Mouse (Mus musculus) neural tube, embryonic 11.5 days (tissue): ENCODE data around the gene Pex1. TPM values are rescaled to one million over a fixed set of nuclear protein-coding genes. Genes with fewer than 3 reads are reported as not detected.

Experiments used
- ATAC-seq: fragments of 200-750 bp; cut with Nextera tagmentation; 2 replicates; pipeline ENCODE4 v1.8.0; 2017; ENCODE audit warnings: moderate number of reproducible peaks, mild to moderate bottlenecking, moderate TSS enrichment, moderate library complexity; ENCODE audit not compliant: insufficient read depth, low FRiP score, low TSS enrichment
- DNase-seq: peaks from one replicate; pipeline ENCODE4 v3.0.0-alpha.2; 2015; ENCODE audit warnings: low spot score
- H3K27ac ChIP-seq: fragments of 300-500 bp; sonication (generic); 2 replicates; pipeline ENCODE4 v1.5.1; 2014; ENCODE audit warnings: low read depth, mild to moderate bottlenecking, low read length
- H3K27me3 ChIP-seq: fragments of 300-500 bp; sonication (generic); 2 replicates; pipeline ENCODE4 v1.6.1; 2014; ENCODE audit warnings: mild to moderate bottlenecking, low read length, mixed read lengths; ENCODE audit not compliant: control insufficient read depth, insufficient read depth
- H3K36me3 ChIP-seq: fragments of 300-500 bp; sonication (generic); 2 replicates; pipeline ENCODE4 v1.6.1; 2014; ENCODE audit warnings: mild to moderate bottlenecking, low read length, moderate library complexity, mixed read lengths; ENCODE audit not compliant: control insufficient read depth, insufficient read depth
- H3K4me1 ChIP-seq: fragments of 300-500 bp; sonication (generic); 2 replicates; pipeline ENCODE4 v1.6.1; 2014; ENCODE audit warnings: low read length, mixed read lengths; ENCODE audit not compliant: control insufficient read depth, insufficient read depth
- H3K4me2 ChIP-seq: fragments of 300-500 bp; sonication (generic); 2 replicates; pipeline ENCODE4 v1.6.1; 2014; ENCODE audit warnings: low read depth, mild to moderate bottlenecking, moderate library complexity
- H3K4me3 ChIP-seq: fragments of 300-500 bp; sonication (generic); 2 replicates; pipeline ENCODE4 v1.5.1; 2014; ENCODE audit warnings: low read depth, low read length
- H3K9ac ChIP-seq: fragments of 300-500 bp; sonication (generic); 2 replicates; pipeline ENCODE4 v1.6.1; 2014; ENCODE audit warnings: mild to moderate bottlenecking, low read length
- H3K9me3 ChIP-seq: fragments of 300-500 bp; sonication (generic); 2 replicates; pipeline ENCODE4 v1.6.1; 2016; ENCODE audit warnings: low read length; ENCODE audit not compliant: control insufficient read depth
- WGBS: fragments of 180-500 bp; shearing (Covaris S2); extraction: QIAGEN DNeasy Blood & Tissue Kit; methylation state at CpG from one replicate; pipeline ENCODE4 v1.1.7; 2014; 5-methylcytosine and 5-hydroxymethylcytosine counted together
- polyA plus RNA-seq: library from polyadenylated mRNA; unstranded; fragments of >200 nt; fragmentation: Nextera tagmentation; extraction: Ambion mirVana; gene quantifications from 2 replicates; pipeline ENCODE4 v1.2.1, GENCODE M21; 2014

Pex1 gene
- 14.7 and 17.0 TPM in 2 replicates for polyA plus RNA-seq

GRCm38 (mm10) chr5:3595693-3596398 is at the start of gene Pex1:
Gene Pex1 (plus strand): TSS chr5:3596066.
- Histone ChIP-seq H3K27me3 (no peaks in the 10 kb centered on the region), H3K9ac (peak within 1 kb of the TSS; percentile 76), H3K9me3 (no peaks in the 10 kb centered on the region), H3K4me3 (peak within 1 kb of the TSS; percentile 80), H3K4me1 (peaks cover 7% of the 10 kb centered on the region), H3K27ac (0 out of 2 replicates have a peak within 1 kb of the TSS, but pooled peaks have one; percentile 20), H3K36me3 (no peaks in the 10 kb centered on the region), H3K4me2 (peak within 1 kb of the TSS; percentile 74)
- ATAC-seq (peak; percentile 98), DNase-seq (peak; percentile 95)
- under 1% methylated on average over 50 of the region's 50 CpGs for WGBS

DNA sequence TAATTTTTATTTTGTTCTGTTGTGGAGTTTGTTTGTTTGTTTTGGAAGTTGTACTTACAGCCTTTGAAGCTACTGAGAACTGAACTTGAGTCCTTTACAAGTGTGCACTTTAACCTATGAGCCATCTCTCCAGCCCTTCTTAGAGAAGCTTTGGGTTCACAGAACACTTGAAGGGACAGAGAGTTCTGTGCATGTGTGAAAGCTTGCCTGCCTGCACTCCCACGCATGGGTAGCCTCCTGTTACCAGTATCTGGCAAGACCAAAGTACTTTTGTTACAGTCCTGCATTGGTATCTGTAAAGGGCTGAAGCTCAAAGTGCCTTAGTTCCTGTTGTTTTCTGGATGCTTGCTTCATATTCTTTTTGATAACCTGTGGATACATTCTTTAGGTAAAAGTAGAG is 49.6 kb upstream of the Pex1 start:
- H3K36me3 ChIP-seq = no peaks in the 10 kb centered on the region
- H3K9ac ChIP-seq = no peak overlapping the region
- H3K4me2 ChIP-seq = no peak overlapping the region
- no peaks in the 10 kb centered on the region for H3K9me3 ChIP-seq
- WGBS = 96% methylated on average over 1 of the region's 1 CpGs
- no peak overlapping the region for H3K27ac ChIP-seq
- H3K4me1 ChIP-seq = peaks cover 9% of the 10 kb centered on the region; the same call in 1 of the 2 replicates
- no peak for ATAC-seq
- no peaks in the 10 kb centered on the region for H3K27me3 ChIP-seq
- no peak for DNase-seq
- no peak overlapping the region for H3K4me3 ChIP-seq

DNA sequence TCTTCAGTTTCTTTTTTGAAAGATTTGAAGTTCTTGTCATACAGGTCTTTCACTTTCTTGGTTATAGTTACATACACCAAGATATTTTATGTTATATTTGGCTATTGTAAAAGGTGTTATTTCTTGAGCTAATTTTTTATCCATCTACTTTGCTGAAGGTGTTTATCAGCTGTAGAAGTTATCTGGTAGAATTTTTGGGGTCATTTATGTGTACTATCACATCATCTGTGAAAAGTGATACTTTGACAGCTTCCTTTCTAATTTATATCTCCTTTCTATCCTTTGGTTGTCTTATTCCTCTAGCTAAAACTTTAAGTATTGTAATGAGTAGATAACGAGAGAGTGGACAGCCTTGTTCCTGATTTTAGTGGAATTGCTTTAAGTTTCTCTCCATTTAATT is 44.4 kb upstream of the Pex1 start:
- no peak overlapping the region for H3K4me3 ChIP-seq
- ATAC-seq = no peak
- H3K9ac ChIP-seq = no peak overlapping the region
- no peak overlapping the region for H3K4me2 ChIP-seq
- H3K9me3 ChIP-seq = no peaks in the 10 kb centered on the region
- H3K36me3 ChIP-seq = peaks cover 6% of the 10 kb centered on the region
- no peak for DNase-seq
- no peak overlapping the region for H3K27ac ChIP-seq
- WGBS = 95% methylated on average over 1 of the region's 1 CpGs
- H3K27me3 ChIP-seq = no peaks in the 10 kb centered on the region
- H3K4me1 ChIP-seq = no peaks in the 10 kb centered on the region

DNA sequence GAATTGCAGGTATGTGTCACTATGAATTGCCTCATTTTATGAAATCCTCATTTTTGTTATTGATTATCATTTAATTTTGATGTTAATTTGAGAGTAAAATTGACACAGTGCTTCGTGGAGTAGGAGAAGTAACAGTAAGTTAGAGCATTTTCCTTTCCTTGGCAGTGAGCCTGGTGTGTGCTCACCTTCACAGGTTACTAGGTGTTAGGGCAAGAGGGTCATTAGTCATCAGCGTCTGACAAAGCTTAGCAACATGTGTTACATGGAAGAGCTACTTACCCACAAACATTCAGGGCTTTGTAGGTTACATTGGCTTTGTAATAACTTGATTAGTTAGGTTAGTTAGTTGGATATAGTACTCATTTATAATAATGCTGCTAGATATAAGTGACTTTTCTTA is 41.7 kb upstream of the Pex1 start:
- Histone ChIP-seq H3K27ac (no peak overlapping the region), H3K27me3 (no peaks in the 10 kb centered on the region), H3K4me2 (no peak overlapping the region), H3K36me3 (peaks cover 8% of the 10 kb centered on the region), H3K4me1 (no peaks in the 10 kb centered on the region), H3K9me3 (no peaks in the 10 kb centered on the region), H3K9ac (no peak overlapping the region), H3K4me3 (no peak overlapping the region)
- DNase-seq = no peak
- ATAC-seq = no peak
- WGBS = 91% methylated on average over 2 of the region's 2 CpGs

- no peaks in the 10 kb centered on the region for H3K4me1 ChIP-seq
- peaks cover 33% of the 10 kb centered on the region for H3K36me3 ChIP-seq
- H3K27ac ChIP-seq = no peak within 1 kb of the TSS
- DNase-seq (no peak), ATAC-seq (no peak)
- no peak within 1 kb of the TSS for H3K9ac ChIP-seq
- no peaks in the 10 kb centered on the region for H3K9me3 ChIP-seq
- H3K27me3 ChIP-seq = no peaks in the 10 kb centered on the region
- H3K4me2 ChIP-seq = no peak within 1 kb of the TSS
- H3K4me3 ChIP-seq = no peak within 1 kb of the TSS
- 96% methylated on average over 4 of the region's 4 CpGs for WGBS
These were observed 24.6 kb upstream of the Pex1 start, which contains the start of gene 1700109H08Rik for GRCm38 (mm10) chr5:3571266-3571665. Gene 1700109H08Rik (plus strand): TSS chr5:3571566.

DNA sequence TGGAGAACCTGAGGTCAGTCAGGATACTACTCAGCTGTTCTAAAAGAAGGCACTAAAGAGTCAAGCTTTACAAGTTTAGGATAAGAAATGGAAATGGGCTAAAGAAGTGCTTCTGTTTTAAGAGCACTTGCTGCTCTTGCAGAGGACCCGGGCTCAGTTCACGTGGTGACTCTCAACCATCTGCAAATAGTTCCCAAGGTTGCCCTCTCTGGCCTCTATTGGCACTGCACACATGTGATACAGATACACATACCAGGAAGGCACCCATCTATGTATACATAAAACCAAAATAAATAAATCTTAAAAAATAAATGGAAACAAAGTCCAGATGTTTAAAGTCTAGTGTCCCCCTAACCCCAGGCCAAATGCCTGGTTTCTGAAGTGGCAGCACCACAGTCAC is 21.0 kb upstream of the Pex1 start:
- H3K9ac ChIP-seq = no peak overlapping the region
- WGBS = 93% methylated on average over 2 of the region's 2 CpGs

GRCm38 (mm10) chr5:3577939-3578338 is 17.9 kb upstream of the Pex1 start:
- Histone ChIP-seq H3K4me3 (no peak overlapping the region), H3K27ac (no peak overlapping the region), H3K36me3 (peaks cover 22% of the 10 kb centered on the region), H3K9me3 (no peaks in the 10 kb centered on the region), H3K9ac (no peak overlapping the region), H3K27me3 (no peaks in the 10 kb centered on the region), H3K4me1 (no peaks in the 10 kb centered on the region), H3K4me2 (no peak overlapping the region)
- ATAC-seq (no peak), DNase-seq (no peak)
- WGBS = 91% methylated on average over 2 of the region's 2 CpGs

More for the DNA sequence above, 21.0 kb upstream of the Pex1 start:
- DNase-seq (no peak), ATAC-seq (no peak)
- H3K27me3 ChIP-seq = no peaks in the 10 kb centered on the region
- H3K36me3 ChIP-seq = peaks cover 33% of the 10 kb centered on the region
- no peak overlapping the region for H3K4me2 ChIP-seq
- no peak overlapping the region for H3K4me3 ChIP-seq
- H3K9me3 ChIP-seq = no peaks in the 10 kb centered on the region
- H3K27ac ChIP-seq = no peak overlapping the region
- H3K4me1 ChIP-seq = no peaks in the 10 kb centered on the region

- ATAC-seq = no peak
These were observed 16.8 kb upstream of the Pex1 start for GRCm38 (mm10) chr5:3579066-3579465.

DNA sequence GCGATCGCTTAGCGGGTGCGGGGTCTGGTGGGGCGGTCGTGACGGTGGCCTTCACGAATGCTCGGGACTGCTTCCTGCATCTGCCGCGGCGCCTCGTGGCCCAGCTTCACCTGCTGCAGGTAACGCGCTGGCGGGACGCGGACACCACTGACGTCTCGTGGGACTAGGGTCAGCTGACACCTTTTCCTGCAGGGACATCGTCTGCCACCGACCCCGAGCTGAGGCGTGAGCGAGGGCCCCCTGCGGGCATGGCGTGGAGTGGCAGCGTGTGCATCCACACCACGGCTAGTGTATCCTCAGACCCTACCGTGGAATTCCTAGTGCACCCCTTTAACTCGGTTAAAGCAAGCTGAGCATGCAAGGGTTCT is 517 bp downstream of the Pex1 start, which contains the start of gene Rbm48:
Gene Rbm48 (minus strand): TSS at position 187 of the 368 bp plus-strand sequence.
- H3K36me3 ChIP-seq = no peaks in the 10 kb centered on the region
- under 1% methylated on average over 29 of the region's 31 CpGs for WGBS
- H3K4me1 ChIP-seq = peaks cover 7% of the 10 kb centered on the region
- ATAC-seq (peak; percentile 81), DNase-seq (peak; percentile 82)
- peak within 1 kb of the TSS; percentile 74 for H3K4me2 ChIP-seq
- no peaks in the 10 kb centered on the region for H3K27me3 ChIP-seq
- no peaks in the 10 kb centered on the region for H3K9me3 ChIP-seq
- H3K4me3 ChIP-seq = peak within 1 kb of the TSS; percentile 80
- H3K9ac ChIP-seq = peak within 1 kb of the TSS; percentile 76
- H3K27ac ChIP-seq = 0 out of 2 replicates have a peak within 1 kb of the TSS, but pooled peaks have one; percentile 20

More at GRCm38 (mm10) chr5:3579066-3579465, 16.8 kb upstream of the Pex1 start:
- 93% methylated on average over 7 of the region's 7 CpGs for WGBS
- H3K27ac ChIP-seq = no peak overlapping the region
- H3K4me1 ChIP-seq = no peaks in the 10 kb centered on the region
- H3K9me3 ChIP-seq = no peaks in the 10 kb centered on the region
- no peak overlapping the region for H3K4me2 ChIP-seq
- no peaks in the 10 kb centered on the region for H3K27me3 ChIP-seq
- no peak overlapping the region for H3K9ac ChIP-seq
- no peak overlapping the region for H3K4me3 ChIP-seq
- no peak for DNase-seq
- H3K36me3 ChIP-seq = peaks cover 21% of the 10 kb centered on the region
